Mouse (Mus musculus) forebrain, postnatal 0 days (tissue): ENCODE data around the gene Ap2b1. TPM values are rescaled to one million over a fixed set of nuclear protein-coding genes. Genes with fewer than 3 reads are reported as not detected.

Source experiments
- ATAC-seq: fragments of 200-750 bp; cut with Nextera tagmentation; 2 replicates; pipeline ENCODE4 v1.8.0; 2017; ENCODE audit warnings: mild to moderate bottlenecking, moderate library complexity
- DNase-seq: peaks from one replicate; pipeline ENCODE4 v3.0.0-alpha.2; 2015
- H3K27ac ChIP-seq: fragments of 300-500 bp; sonication (generic); 2 replicates; pipeline ENCODE4 v1.5.1; 2014; ENCODE audit warnings: low read depth, mild to moderate bottlenecking, antibody characterized with exemption, low read length, moderate library complexity, mixed read lengths
- H3K27me3 ChIP-seq: fragments of 300-500 bp; sonication (generic); 2 replicates; pipeline ENCODE4 v1.6.1; 2014; ENCODE audit warnings: mild to moderate bottlenecking, low read length, mixed read lengths; ENCODE audit not compliant: insufficient read depth
- H3K36me3 ChIP-seq: fragments of 300-500 bp; sonication (generic); 2 replicates; pipeline ENCODE4 v1.6.1; 2014; ENCODE audit warnings: mild to moderate bottlenecking, moderate library complexity; ENCODE audit not compliant: insufficient read depth
- H3K4me1 ChIP-seq: fragments of 300-500 bp; sonication (generic); 2 replicates; pipeline ENCODE4 v1.6.1; 2014; ENCODE audit warnings: antibody characterized with exemption; ENCODE audit not compliant: insufficient read depth
- H3K4me2 ChIP-seq: fragments of 300-500 bp; sonication (generic); 2 replicates; pipeline ENCODE4 v1.6.1; 2014; ENCODE audit warnings: low read depth, mild to moderate bottlenecking, moderate library complexity
- H3K4me3 ChIP-seq: fragments of 300-500 bp; sonication (generic); 2 replicates; pipeline ENCODE4 v1.5.1; 2014; ENCODE audit warnings: low read depth, low read length, mixed read lengths
- H3K9ac ChIP-seq: fragments of 300-500 bp; sonication (generic); 2 replicates; pipeline ENCODE4 v1.6.1; 2014; ENCODE audit warnings: mild to moderate bottlenecking
- H3K9me3 ChIP-seq: fragments of 300-500 bp; sonication (generic); 2 replicates; pipeline ENCODE4 v1.6.1; 2016; ENCODE audit warnings: low read length
- CTCF ChIP-seq: sonication (generic); IDR thresholded peaks from 2 replicates; pipeline ENCODE4 v1.5.1; 2016; ENCODE audit warnings: antibody characterized with exemption, control low read depth, low read depth
- WGBS: fragments of 180-500 bp; shearing (Covaris S2); extraction: QIAGEN DNeasy Blood & Tissue Kit; methylation state at CpG from one replicate; pipeline ENCODE4 v1.1.7; 2014; 5-methylcytosine and 5-hydroxymethylcytosine counted together
- polyA plus RNA-seq: library from polyadenylated mRNA; unstranded; fragments of >200 nt; fragmentation: Nextera tagmentation; extraction: Ambion mirVana; gene quantifications from 2 replicates; pipeline ENCODE4 v1.2.1, GENCODE M21; 2015
- total RNA-seq: library from RNA; depleted of rRNA; stranded (reverse); fragments of >200 nt; gene quantifications from 2 replicates; pipeline ENCODE4 v1.2.3, GENCODE M21; 2014

Gene Ap2b1
- total and polyA plus RNA-seq, 2 experiments from 2014 or later = 110 to 230 TPM

- Histone ChIP-seq H3K27ac (peak within 1 kb of the TSS; percentile 36), H3K27me3 (no peaks in the 10 kb centered on the region), H3K36me3 (0 out of 2 replicates have a peak, but pooled peaks cover 4% of the 10 kb centered on the region), H3K4me1 (peaks cover 4% of the 10 kb centered on the region; the same call in 1 of the 2 replicates), H3K4me3 (peak within 1 kb of the TSS; percentile 97), H3K9me3 (no peaks in the 10 kb centered on the region), H3K4me2 (peak within 1 kb of the TSS; percentile 91), H3K9ac (peak within 1 kb of the TSS; percentile 77)
- TF ChIP-seq CTCF = no peak
- DNase-seq (peak; percentile 65), ATAC-seq (peak; percentile 93)
- WGBS = under 1% methylated on average over 42 of the region's 44 CpGs
Observed at GRCm38 (mm10) chr11:83409087-83409754, 110.4 kb downstream of the Ap2b1 start, which contains the start of gene Rasl10b. TSS of gene Rasl10b (plus strand) at chr11:83409137.

- H3K4me2 ChIP-seq = peak overlapping the region; percentile 91
- ATAC-seq (peak; percentile 47), DNase-seq (peak; percentile 39)
- H3K4me1 ChIP-seq = peaks cover 4% of the 10 kb centered on the region; the same call in 1 of the 2 replicates
- no peaks in the 10 kb centered on the region for H3K9me3 ChIP-seq
- H3K27ac ChIP-seq = peak overlapping the region; percentile 36
- H3K27me3 ChIP-seq = no peaks in the 10 kb centered on the region
- peak overlapping the region; percentile 77 for H3K9ac ChIP-seq
- no peak for TF ChIP-seq CTCF
- 0 out of 2 replicates have a peak, but pooled peaks cover 4% of the 10 kb centered on the region for H3K36me3 ChIP-seq
- H3K4me3 ChIP-seq = peak overlapping the region; percentile 97
- 4% methylated on average over 36 of the region's 40 CpGs for WGBS
Observed at GRCm38 (mm10) chr11:83409792-83410291, 111.0 kb downstream of the Ap2b1 start.

- Histone ChIP-seq H3K36me3 (0 out of 2 replicates have a peak, but pooled peaks cover 4% of the 10 kb centered on the region), H3K9ac (peak overlapping the region; percentile 77), H3K4me2 (peak overlapping the region; percentile 91), H3K27ac (no peak overlapping the region), H3K9me3 (no peaks in the 10 kb centered on the region), H3K27me3 (no peaks in the 10 kb centered on the region), H3K4me1 (peaks cover 4% of the 10 kb centered on the region; the same call in 1 of the 2 replicates), H3K4me3 (peak overlapping the region; percentile 97)
- DNase-seq (no peak), ATAC-seq (no peak)
- TF ChIP-seq CTCF = no peak
- WGBS = 46% methylated on average over 6 of the region's 6 CpGs
Observed at GRCm38 (mm10) chr11:83410510-83410909, 111.7 kb downstream of the Ap2b1 start.

GRCm38 (mm10) chr11:83417080-83417479 is 118.3 kb downstream of the Ap2b1 start:
- WGBS = 10% methylated on average over 5 of the region's 5 CpGs
- no peak for DNase-seq
- H3K4me3 ChIP-seq = no peak overlapping the region
- H3K4me2 ChIP-seq = no peak overlapping the region
- no peak overlapping the region for H3K27ac ChIP-seq
- H3K27me3 ChIP-seq = no peaks in the 10 kb centered on the region
- TF ChIP-seq CTCF = no peak
- no peak overlapping the region for H3K9ac ChIP-seq
- no peak for ATAC-seq
- 0 out of 2 replicates have a peak, but pooled peaks cover 4% of the 10 kb centered on the region for H3K36me3 ChIP-seq
- H3K4me1 ChIP-seq = no peaks in the 10 kb centered on the region
- no peaks in the 10 kb centered on the region for H3K9me3 ChIP-seq

GRCm38 (mm10) chr11:83417708-83418107 is 118.9 kb downstream of the Ap2b1 start:
- ATAC-seq = no peak
- Histone ChIP-seq H3K27ac (no peak overlapping the region), H3K36me3 (0 out of 2 replicates have a peak, but pooled peaks cover 2% of the 10 kb centered on the region), H3K9ac (no peak overlapping the region), H3K4me2 (no peak overlapping the region), H3K27me3 (no peaks in the 10 kb centered on the region), H3K9me3 (no peaks in the 10 kb centered on the region), H3K4me3 (no peak overlapping the region), H3K4me1 (no peaks in the 10 kb centered on the region)
- DNase-seq = no peak
- WGBS = 68% methylated on average over 7 of the region's 7 CpGs
- no peak for TF ChIP-seq CTCF

GRCm38 (mm10) chr11:83418566-83418965 is 119.7 kb downstream of the Ap2b1 start:
- WGBS = 5% methylated on average over 38 of the region's 38 CpGs
- Histone ChIP-seq H3K36me3 (no peaks in the 10 kb centered on the region), H3K9ac (peak overlapping the region; percentile 40), H3K4me1 (no peaks in the 10 kb centered on the region), H3K27me3 (no peaks in the 10 kb centered on the region), H3K4me3 (peak overlapping the region; percentile 26), H3K4me2 (peak overlapping the region; percentile 52), H3K9me3 (no peaks in the 10 kb centered on the region), H3K27ac (no peak overlapping the region)
- DNase-seq (peak; percentile 78), ATAC-seq (peak; percentile 86)
- peak; percentile 61 for TF ChIP-seq CTCF

GRCm38 (mm10) chr11:83420338-83420737 is 121.5 kb downstream of the Ap2b1 start:
- 53% methylated on average over 4 of the region's 4 CpGs for WGBS
- Histone ChIP-seq H3K27ac (no peak overlapping the region), H3K4me3 (no peak overlapping the region), H3K4me2 (no peak overlapping the region), H3K9me3 (no peaks in the 10 kb centered on the region), H3K9ac (no peak overlapping the region), H3K4me1 (no peaks in the 10 kb centered on the region), H3K27me3 (no peaks in the 10 kb centered on the region), H3K36me3 (no peaks in the 10 kb centered on the region)
- ATAC-seq (no peak), DNase-seq (no peak)
- TF ChIP-seq CTCF = peak; percentile 59
